Mouse (Mus musculus) liver, adult 2 months (tissue): ENCODE data around the gene Kirrel3. TPM values are rescaled to one million over a fixed set of nuclear protein-coding genes. Genes with fewer than 3 reads are reported as not detected.

Source experiments
- DNase-seq: peaks from one replicate; pipeline ENCODE4 v3.0.0-alpha.2; 2011; ENCODE audit warnings: low read depth, low spot score; ENCODE audit errors: extremely low read depth
- H3K27ac ChIP-seq: fragments of 200-500 bp; replicated peaks from 2 replicates; pipeline ENCODE4 v1.5.1; 2012; ENCODE audit warnings: low read depth, mild to moderate bottlenecking, control low read depth, inconsistent platforms, low read length; ENCODE audit not compliant: insufficient read depth
- H3K27me3 ChIP-seq: fragments of 200-500 bp; 2 replicates; pipeline ENCODE4 v1.6.1; 2012; ENCODE audit warnings: mild to moderate bottlenecking, moderate library complexity, low read length, inconsistent platforms; ENCODE audit not compliant: control insufficient read depth, insufficient read depth
- H3K36me3 ChIP-seq: fragments of 200-500 bp; 2 replicates; pipeline ENCODE4 v1.6.1; 2012; ENCODE audit warnings: low read length, inconsistent platforms; ENCODE audit not compliant: control insufficient read depth, insufficient read depth
- H3K4me1 ChIP-seq: fragments of 200-500 bp; 2 replicates; pipeline ENCODE4 v1.6.1; 2011; ENCODE audit warnings: low read length; ENCODE audit not compliant: control insufficient read depth, insufficient read depth
- H3K4me3 ChIP-seq: fragments of 200-500 bp; 2 replicates; pipeline ENCODE4 v1.5.1; 2011; ENCODE audit warnings: low read depth, mild to moderate bottlenecking, control low read depth, low read length, moderate library complexity; ENCODE audit not compliant: insufficient read depth
- H3K79me2 ChIP-seq: fragments of 200-500 bp; 2 replicates; pipeline ENCODE4 v1.6.1; 2012; ENCODE audit warnings: inconsistent platforms, mild to moderate bottlenecking, low read length, moderate library complexity; ENCODE audit not compliant: control insufficient read depth, insufficient read depth
- H3K9ac ChIP-seq: fragments of 200-500 bp; 2 replicates; pipeline ENCODE4 v1.6.1; 2012; ENCODE audit warnings: low read depth, mild to moderate bottlenecking, control low read depth, inconsistent platforms, low read length
- CTCF ChIP-seq: fragments of 200-500 bp; IDR thresholded peaks from 2 replicates; pipeline ENCODE4 v1.5.1; 2011; ENCODE audit warnings: low read depth, low read length, control low read depth
- POLR2A ChIP-seq: fragments of 200-500 bp; IDR thresholded peaks from 2 replicates; pipeline ENCODE4 v1.6.1; 2011; ENCODE audit warnings: low read length, control low read depth; ENCODE audit not compliant: insufficient read depth; ENCODE audit errors: extremely low read depth
- WGBS: fragments of 180-500 bp; shearing (Covaris S2); methylation state at CpG from one replicate; pipeline ENCODE4 v1.1.7; 2018; 5-methylcytosine and 5-hydroxymethylcytosine counted together
- polyA plus RNA-seq: library from polyadenylated mRNA; depleted of rRNA; stranded (reverse); fragments of >200 nt; gene quantifications from 2 replicates; pipeline ENCODE4 v1.2.3, GENCODE M21; 2012
- total RNA-seq: library from RNA; depleted of rRNA; stranded (reverse); fragments of >200 nt; gene quantifications from 2 replicates; pipeline ENCODE4 v1.2.3, GENCODE M21; 2014

The Kirrel3 gene
- total and polyA plus RNA-seq, 2 experiments = 0.09 TPM; not detected in 1

GRCm38 (mm10) chr9:34993467-34994211 is 507.9 kb downstream of the Kirrel3 start:
- peaks cover 2% of the 10 kb centered on the region; the same call in 1 of the 2 replicates for H3K4me1 ChIP-seq
- H3K27ac ChIP-seq = no peak overlapping the region
- H3K9ac ChIP-seq = no peak overlapping the region
- WGBS = 42% methylated on average over 4 of the region's 4 CpGs
- no peaks in the 10 kb centered on the region for H3K79me2 ChIP-seq
- H3K36me3 ChIP-seq = no peaks in the 10 kb centered on the region
- DNase-seq = peak; percentile 52
- H3K4me3 ChIP-seq = no peak overlapping the region
- no peaks in the 10 kb centered on the region for H3K27me3 ChIP-seq
- TF ChIP-seq POLR2A = no peak
- no peak for TF ChIP-seq CTCF

GRCm38 (mm10) chr9:34995078-34995477 is 509.4 kb downstream of the Kirrel3 start:
- Histone ChIP-seq H3K9ac (no peak overlapping the region), H3K79me2 (no peaks in the 10 kb centered on the region), H3K27me3 (no peaks in the 10 kb centered on the region), H3K27ac (no peak overlapping the region), H3K4me1 (peaks cover 2% of the 10 kb centered on the region; the same call in 1 of the 2 replicates), H3K36me3 (no peaks in the 10 kb centered on the region), H3K4me3 (no peak overlapping the region)
- WGBS = 73% methylated on average over 2 of the region's 2 CpGs
- DNase-seq = no peak
- no peak for TF ChIP-seq POLR2A
- TF ChIP-seq CTCF = no peak

GRCm38 (mm10) chr9:34995660-34996378 is 510.1 kb downstream of the Kirrel3 start:
- Histone ChIP-seq H3K4me1 (peaks cover 2% of the 10 kb centered on the region; the same call in 1 of the 2 replicates), H3K9ac (no peak overlapping the region), H3K36me3 (no peaks in the 10 kb centered on the region), H3K27ac (no peak overlapping the region), H3K79me2 (no peaks in the 10 kb centered on the region), H3K4me3 (no peak overlapping the region), H3K27me3 (no peaks in the 10 kb centered on the region)
- 75% methylated on average over 15 of the region's 15 CpGs for WGBS
- DNase-seq = no peak
- no peak for TF ChIP-seq POLR2A
- TF ChIP-seq CTCF = no peak

- Histone ChIP-seq H3K27me3 (no peaks in the 10 kb centered on the region), H3K36me3 (no peaks in the 10 kb centered on the region), H3K27ac (no peak overlapping the region), H3K79me2 (no peaks in the 10 kb centered on the region), H3K4me3 (no peak overlapping the region), H3K9ac (no peak overlapping the region), H3K4me1 (no peaks in the 10 kb centered on the region)
- no peak for DNase-seq
- 62% methylated on average over 9 of the region's 9 CpGs for WGBS
- no peak for TF ChIP-seq CTCF
- no peak for TF ChIP-seq POLR2A
Measured at GRCm38 (mm10) chr9:34997880-34998865, 512.5 kb downstream of the Kirrel3 start.

- Histone ChIP-seq H3K79me2 (no peaks in the 10 kb centered on the region), H3K4me3 (no peak overlapping the region), H3K27ac (no peak overlapping the region), H3K36me3 (no peaks in the 10 kb centered on the region), H3K9ac (no peak overlapping the region), H3K27me3 (no peaks in the 10 kb centered on the region), H3K4me1 (no peaks in the 10 kb centered on the region)
- TF ChIP-seq CTCF (no peak), POLR2A (no peak)
- no peak for DNase-seq
- 93% methylated on average over 4 of the region's 4 CpGs for WGBS
Measured at GRCm38 (mm10) chr9:35004113-35004512, 518.4 kb downstream of the Kirrel3 start.
